Mouse (Mus musculus): Measurements from ENCODE around the gene Gm20479. TPM values are rescaled to one million over a fixed set of nuclear protein-coding genes. Genes with fewer than 3 reads are reported as not detected.
A peak's percentile ranks its signal among the peaks of the same experiment; 100 is the strongest.

The Gm20479 gene
- polyA plus RNA-seq, 1 experiment from 2014 or later, result not detected

DNA sequence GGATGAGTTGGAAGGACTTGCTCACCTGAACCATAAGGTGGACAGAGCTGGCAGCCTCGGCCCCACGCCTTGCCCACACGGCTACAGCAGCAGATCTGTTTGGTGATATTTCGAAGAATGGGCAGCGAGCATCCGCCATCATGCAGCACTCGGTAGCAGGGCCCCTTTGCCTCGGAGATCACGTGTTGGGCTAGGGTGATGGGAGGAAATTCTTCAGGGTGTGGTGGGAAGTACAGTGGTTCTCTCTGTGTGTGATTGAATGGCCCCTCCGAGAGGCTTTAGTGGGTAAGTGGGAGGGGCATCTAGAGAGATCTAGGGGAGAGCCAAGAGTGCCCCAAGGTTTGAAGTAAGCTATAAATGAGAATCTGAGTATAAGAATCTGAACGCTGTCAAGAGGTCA is 29.1 kb downstream of the Gm20479 start:
- Histone ChIP-seq H3K36me3 (ENCODE audit: control insufficient read depth, insufficient read depth, low read length) (no peaks in the 10 kb centered on the region), H3K9me3 (ENCODE audit: control insufficient read depth, low read length) (no peaks in the 10 kb centered on the region), H3K9ac (ENCODE audit: low read length) (no peak overlapping the region), H3K27me3 (ENCODE audit: control insufficient read depth, insufficient read depth, low read length) (peaks cover 83% of the 10 kb centered on the region), H3K4me2 (no peak overlapping the region), H3K4me1 (ENCODE audit: control insufficient read depth, insufficient read depth, low read length) (peaks cover 21% of the 10 kb centered on the region), H3K4me3 (ENCODE audit: low read depth, low read length) (no peak overlapping the region), H3K27ac (ENCODE audit: low read depth, low read length) (no peak overlapping the region)
- ATAC-seq (ENCODE audit: low FRiP score) (no peak), DNase-seq (ENCODE audit: low spot score, missing footprints) (no peak)
- 81% methylated on average over 11 of the region's 11 CpGs for WGBS

DNA sequence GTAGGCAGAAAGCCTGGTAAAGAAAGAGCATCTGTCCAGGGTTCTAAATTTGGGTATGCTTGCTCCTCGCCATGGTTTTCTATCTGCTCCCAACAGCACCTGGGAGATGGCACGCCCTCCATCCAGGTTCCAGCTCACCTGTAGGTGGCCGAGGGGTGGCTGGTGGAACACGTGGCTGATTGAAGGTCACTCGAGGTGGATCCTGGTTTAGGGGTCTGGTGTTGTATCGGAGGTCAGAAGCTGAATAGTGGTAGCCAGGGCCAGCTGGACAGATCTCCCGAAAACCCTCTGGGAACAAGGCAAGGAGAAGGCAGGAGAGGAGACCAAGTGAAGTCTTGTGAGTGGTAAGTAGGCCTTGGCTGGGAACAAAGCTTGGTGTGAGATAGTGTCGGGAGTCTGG is 29.7 kb downstream of the Gm20479 start:
- WGBS, result 90% methylated on average over 8 of the region's 8 CpGs
- H3K9me3 ChIP-seq (ENCODE audit: control insufficient read depth, low read length), result no peaks in the 10 kb centered on the region
- DNase-seq (ENCODE audit: low spot score, missing footprints) (no peak), ATAC-seq (ENCODE audit: low FRiP score) (no peak)
- no peak overlapping the region for H3K9ac ChIP-seq (ENCODE audit: low read length)
- no peaks in the 10 kb centered on the region for H3K36me3 ChIP-seq (ENCODE audit: control insufficient read depth, insufficient read depth, low read length)
- no peak overlapping the region for H3K4me2 ChIP-seq
- no peak overlapping the region for H3K27ac ChIP-seq (ENCODE audit: low read depth, low read length)
- H3K4me3 ChIP-seq (ENCODE audit: low read depth, low read length), result no peak overlapping the region
- H3K27me3 ChIP-seq (ENCODE audit: control insufficient read depth, insufficient read depth, low read length), result peaks cover 78% of the 10 kb centered on the region
- H3K4me1 ChIP-seq (ENCODE audit: control insufficient read depth, insufficient read depth, low read length), result peaks cover 14% of the 10 kb centered on the region

DNA sequence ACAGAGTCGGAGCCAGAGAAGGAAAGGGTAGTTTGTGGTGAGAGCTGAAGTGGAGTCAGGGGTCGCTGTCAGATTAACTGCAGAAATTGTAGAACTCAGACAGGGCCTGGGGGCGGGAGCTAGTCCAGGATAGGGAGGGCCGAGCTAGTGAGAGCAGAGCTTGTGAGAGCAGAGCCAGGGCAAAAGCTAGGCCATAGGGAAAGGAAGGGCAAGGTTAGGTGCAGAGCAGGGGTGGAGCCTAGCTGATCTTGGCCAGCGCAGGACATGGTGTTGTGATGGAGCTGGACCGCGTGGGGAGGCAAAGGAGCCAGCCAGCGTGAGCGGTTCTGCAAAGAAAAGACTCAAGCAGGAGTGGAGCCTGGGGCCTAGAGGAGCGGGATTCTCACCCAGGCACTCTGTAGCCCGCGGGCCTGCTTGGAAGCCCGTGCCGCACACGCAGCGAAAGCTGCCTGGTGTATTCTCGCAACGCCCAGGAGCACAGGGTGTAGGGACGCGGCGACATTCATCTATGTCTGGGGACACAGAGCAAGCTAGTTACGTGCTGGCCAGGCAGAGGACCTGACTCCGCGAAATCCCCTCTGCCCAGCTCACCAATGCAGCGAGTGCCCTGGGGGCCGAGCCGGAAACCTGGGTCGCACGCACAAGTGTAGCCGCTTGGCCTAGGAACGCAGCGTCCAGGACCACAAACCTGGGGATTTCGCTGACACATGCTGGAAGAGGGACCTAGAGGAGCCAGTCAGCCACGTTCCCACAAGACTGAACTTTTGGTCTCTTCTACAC is 30.9 kb downstream of the Gm20479 start:
- H3K9ac ChIP-seq (ENCODE audit: low read length), result no peak overlapping the region
- peaks cover 66% of the 10 kb centered on the region for H3K27me3 ChIP-seq (ENCODE audit: control insufficient read depth, insufficient read depth, low read length)
- 19% methylated on average over 34 of the region's 34 CpGs for WGBS
- peak overlapping the region; percentile 44; the same call in 1 of the 2 replicates for H3K4me2 ChIP-seq
- ATAC-seq (ENCODE audit: low FRiP score) (no peak), DNase-seq (ENCODE audit: low spot score, missing footprints) (peak; percentile 87)
- peaks cover 11% of the 10 kb centered on the region for H3K4me1 ChIP-seq (ENCODE audit: control insufficient read depth, insufficient read depth, low read length)
- peak overlapping the region; percentile 25; the same call in 1 of the 2 replicates for H3K4me3 ChIP-seq (ENCODE audit: low read depth, low read length)
- H3K27ac ChIP-seq (ENCODE audit: low read depth, low read length), result no peak overlapping the region
- no peaks in the 10 kb centered on the region for H3K9me3 ChIP-seq (ENCODE audit: control insufficient read depth, low read length)
- H3K36me3 ChIP-seq (ENCODE audit: control insufficient read depth, insufficient read depth, low read length), result no peaks in the 10 kb centered on the region

DNA sequence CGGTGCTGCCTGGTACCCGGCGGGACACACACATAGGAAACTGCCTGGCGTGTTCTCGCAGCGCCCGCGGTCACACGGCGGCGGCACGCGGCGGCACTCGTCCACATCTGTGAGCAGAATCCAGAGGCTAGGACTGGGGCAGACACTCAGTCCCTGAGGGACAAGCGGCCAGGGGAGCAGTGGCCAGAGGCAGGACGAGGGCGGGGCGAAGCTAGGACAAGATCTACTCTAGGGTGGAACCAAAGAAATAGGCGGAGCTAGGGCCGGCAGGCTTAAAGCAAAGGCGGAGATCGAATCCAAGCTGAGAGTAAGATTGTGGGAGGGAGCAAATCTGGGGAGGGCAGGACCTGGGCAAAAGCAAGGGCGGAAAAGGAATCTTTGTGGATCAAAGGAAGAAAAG is 31.5 kb downstream of the Gm20479 start:
- peak; percentile 91 for DNase-seq (ENCODE audit: low spot score, missing footprints)
- H3K9me3 ChIP-seq (ENCODE audit: control insufficient read depth, low read length), result no peaks in the 10 kb centered on the region
- no peaks in the 10 kb centered on the region for H3K36me3 ChIP-seq (ENCODE audit: control insufficient read depth, insufficient read depth, low read length)
- peak overlapping the region; percentile 44 for H3K4me2 ChIP-seq
- ATAC-seq (ENCODE audit: low FRiP score), result peak; percentile 43
- no peak overlapping the region for H3K27ac ChIP-seq (ENCODE audit: low read depth, low read length)
- 1% methylated on average over 24 of the region's 24 CpGs for WGBS
- peaks cover 7% of the 10 kb centered on the region for H3K4me1 ChIP-seq (ENCODE audit: control insufficient read depth, insufficient read depth, low read length)
- H3K4me3 ChIP-seq (ENCODE audit: low read depth, low read length), result peak overlapping the region; percentile 25
- H3K27me3 ChIP-seq (ENCODE audit: control insufficient read depth, insufficient read depth, low read length), result peaks cover 60% of the 10 kb centered on the region
- no peak overlapping the region for H3K9ac ChIP-seq (ENCODE audit: low read length)

DNA sequence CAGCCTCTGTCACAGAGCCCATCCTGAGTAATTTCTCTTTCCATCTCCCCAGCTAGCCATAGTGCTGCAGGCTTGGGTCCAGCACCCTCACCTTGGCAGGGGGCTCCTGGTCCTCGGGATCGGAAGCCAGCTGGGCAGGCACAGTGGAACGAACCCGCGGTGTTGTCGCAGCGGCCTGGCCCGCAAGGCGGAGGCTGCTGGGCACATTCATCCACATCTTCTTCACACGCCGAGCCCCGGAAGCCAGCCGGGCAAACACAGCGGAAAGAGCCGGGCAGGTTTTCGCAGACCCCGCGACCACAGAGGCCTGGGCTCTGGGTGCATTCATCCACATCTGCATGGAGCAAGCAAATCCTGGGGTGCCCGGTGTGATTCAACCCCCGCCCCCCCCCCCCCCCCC is 32.3 kb downstream of the Gm20479 start:
- DNase-seq (ENCODE audit: low spot score, missing footprints), result peak; percentile 82
- WGBS, result 53% methylated on average over 18 of the region's 20 CpGs
- H3K9ac ChIP-seq (ENCODE audit: low read length), result no peak overlapping the region
- H3K27ac ChIP-seq (ENCODE audit: low read depth, low read length), result no peak overlapping the region
- H3K4me2 ChIP-seq, result no peak overlapping the region
- H3K4me1 ChIP-seq (ENCODE audit: control insufficient read depth, insufficient read depth, low read length), result peaks cover 4% of the 10 kb centered on the region
- H3K9me3 ChIP-seq (ENCODE audit: control insufficient read depth, low read length), result no peaks in the 10 kb centered on the region
- H3K36me3 ChIP-seq (ENCODE audit: control insufficient read depth, insufficient read depth, low read length), result no peaks in the 10 kb centered on the region
- no peak for ATAC-seq (ENCODE audit: low FRiP score)
- H3K4me3 ChIP-seq (ENCODE audit: low read depth, low read length), result no peak overlapping the region
- H3K27me3 ChIP-seq (ENCODE audit: control insufficient read depth, insufficient read depth, low read length), result peaks cover 53% of the 10 kb centered on the region

DNA sequence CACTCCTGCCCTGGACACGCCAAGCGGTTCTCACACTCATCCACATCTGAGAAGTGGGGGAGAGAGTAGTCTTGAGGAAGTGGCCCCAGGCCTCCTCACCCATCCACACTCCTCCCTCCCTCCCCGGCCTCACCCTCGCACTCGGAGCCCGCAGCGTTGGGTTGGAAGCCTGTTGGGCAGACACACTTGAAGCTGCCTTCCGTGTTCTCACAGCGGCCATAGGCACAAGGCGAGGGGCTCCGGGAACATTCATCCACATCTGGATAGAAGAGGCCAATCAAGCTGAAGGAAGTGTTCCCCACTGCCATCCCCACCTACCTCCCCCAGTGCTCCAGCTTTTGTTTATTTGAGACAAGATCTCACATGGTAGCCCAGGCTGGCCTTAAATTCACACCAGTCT is 33.1 kb downstream of the Gm20479 start:
- ATAC-seq (ENCODE audit: low FRiP score), result no peak
- WGBS, result 94% methylated on average over 11 of the region's 11 CpGs
- H3K9me3 ChIP-seq (ENCODE audit: control insufficient read depth, low read length), result no peaks in the 10 kb centered on the region
- DNase-seq (ENCODE audit: low spot score, missing footprints), result no peak
- no peak overlapping the region for H3K4me2 ChIP-seq
- peaks cover under 1% of the 10 kb centered on the region for H3K4me1 ChIP-seq (ENCODE audit: control insufficient read depth, insufficient read depth, low read length)
- H3K4me3 ChIP-seq (ENCODE audit: low read depth, low read length), result no peak overlapping the region
- H3K9ac ChIP-seq (ENCODE audit: low read length), result no peak overlapping the region
- H3K36me3 ChIP-seq (ENCODE audit: control insufficient read depth, insufficient read depth, low read length), result no peaks in the 10 kb centered on the region
- H3K27me3 ChIP-seq (ENCODE audit: control insufficient read depth, insufficient read depth, low read length), result peaks cover 45% of the 10 kb centered on the region
- no peak overlapping the region for H3K27ac ChIP-seq (ENCODE audit: low read depth, low read length)

DNA sequence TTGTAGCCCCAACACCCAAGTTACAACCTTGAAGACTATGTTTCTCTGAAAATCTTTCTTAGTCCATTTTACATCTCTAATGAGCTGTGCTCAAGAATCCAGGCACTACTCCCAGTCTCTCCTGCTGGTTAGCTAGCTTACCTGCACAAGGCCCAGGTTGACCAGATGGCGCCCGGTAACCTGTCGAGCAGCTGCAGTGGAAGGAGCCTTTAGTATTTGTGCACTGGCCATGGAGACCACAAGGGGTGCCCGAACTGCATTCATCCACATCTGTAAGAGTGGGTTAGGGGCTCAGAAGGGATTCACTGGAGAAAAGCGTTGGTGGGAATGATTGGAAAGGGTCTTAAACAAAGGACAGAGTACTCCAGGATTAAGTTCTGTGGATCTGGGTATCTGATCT is 34.2 kb downstream of the Gm20479 start:
- Histone ChIP-seq H3K4me1 (ENCODE audit: control insufficient read depth, insufficient read depth, low read length) (no peaks in the 10 kb centered on the region; the same call in none of the 2 replicates), H3K27ac (ENCODE audit: low read depth, low read length) (no peak overlapping the region), H3K4me3 (ENCODE audit: low read depth, low read length) (no peak overlapping the region), H3K9ac (ENCODE audit: low read length) (no peak overlapping the region), H3K27me3 (ENCODE audit: control insufficient read depth, insufficient read depth, low read length) (peaks cover 33% of the 10 kb centered on the region), H3K9me3 (ENCODE audit: control insufficient read depth, low read length) (no peaks in the 10 kb centered on the region), H3K4me2 (no peak overlapping the region), H3K36me3 (ENCODE audit: control insufficient read depth, insufficient read depth, low read length) (no peaks in the 10 kb centered on the region)
- no peak for ATAC-seq (ENCODE audit: low FRiP score)
- 87% methylated on average over 5 of the region's 5 CpGs for WGBS
- DNase-seq (ENCODE audit: low spot score, missing footprints), result no peak

DNA sequence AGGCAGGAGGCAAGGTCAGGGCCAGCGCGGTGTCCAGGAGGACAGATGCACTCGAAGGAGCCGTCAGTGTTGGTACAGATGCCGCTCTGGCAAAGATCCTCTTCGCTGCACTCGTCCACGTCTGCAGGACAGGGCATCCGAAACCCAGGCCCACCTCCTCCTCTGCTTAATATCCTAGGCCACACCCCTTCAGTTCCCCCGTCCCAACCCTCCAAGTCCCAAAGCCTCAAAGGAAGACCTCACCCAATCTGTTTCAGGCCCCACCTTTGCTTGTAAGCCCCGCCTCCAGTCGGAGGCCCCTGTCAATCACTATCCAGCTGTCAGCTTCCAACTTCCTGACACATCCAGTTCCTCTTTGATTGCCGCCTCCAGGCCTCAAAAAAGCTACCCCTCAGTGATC is 34.9 kb downstream of the Gm20479 start:
- Histone ChIP-seq H3K27me3 (ENCODE audit: control insufficient read depth, insufficient read depth, low read length) (peaks cover 27% of the 10 kb centered on the region), H3K9me3 (ENCODE audit: control insufficient read depth, low read length) (no peaks in the 10 kb centered on the region), H3K4me3 (ENCODE audit: low read depth, low read length) (no peak overlapping the region), H3K36me3 (ENCODE audit: control insufficient read depth, insufficient read depth, low read length) (no peaks in the 10 kb centered on the region), H3K27ac (ENCODE audit: low read depth, low read length) (no peak overlapping the region), H3K9ac (ENCODE audit: low read length) (no peak overlapping the region), H3K4me2 (no peak overlapping the region), H3K4me1 (ENCODE audit: control insufficient read depth, insufficient read depth, low read length) (no peaks in the 10 kb centered on the region; the same call in none of the 2 replicates)
- no peak for DNase-seq (ENCODE audit: low spot score, missing footprints)
- ATAC-seq (ENCODE audit: low FRiP score), result no peak
- 14% methylated on average over 13 of the region's 13 CpGs for WGBS

DNA sequence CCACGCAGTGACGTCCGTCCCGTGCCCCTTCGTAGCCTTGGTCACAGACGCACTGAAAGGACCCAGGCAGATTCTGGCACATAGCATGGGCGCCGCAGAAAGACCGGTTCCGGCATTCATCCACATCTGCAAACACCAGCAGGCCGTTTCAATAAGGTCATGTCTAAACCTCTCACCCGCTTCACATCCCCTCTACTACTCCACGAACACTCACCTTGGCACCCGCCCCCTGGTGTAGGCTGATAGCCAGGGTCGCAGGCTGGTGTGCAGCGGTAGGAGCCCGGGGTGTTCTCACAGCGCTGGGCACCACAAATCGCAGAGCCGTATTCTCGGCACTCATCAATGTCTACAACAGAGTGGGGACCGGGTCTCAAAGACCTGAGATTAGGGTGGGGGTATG is 37.8 kb downstream of the Gm20479 start:
- Histone ChIP-seq H3K27me3 (ENCODE audit: control insufficient read depth, insufficient read depth, low read length) (peaks cover 4% of the 10 kb centered on the region), H3K9ac (ENCODE audit: low read length) (no peak overlapping the region), H3K4me3 (ENCODE audit: low read depth, low read length) (no peak overlapping the region), H3K27ac (ENCODE audit: low read depth, low read length) (no peak overlapping the region), H3K36me3 (ENCODE audit: control insufficient read depth, insufficient read depth, low read length) (no peaks in the 10 kb centered on the region), H3K9me3 (ENCODE audit: control insufficient read depth, low read length) (no peaks in the 10 kb centered on the region), H3K4me2 (no peak overlapping the region), H3K4me1 (ENCODE audit: control insufficient read depth, insufficient read depth, low read length) (no peaks in the 10 kb centered on the region; the same call in 1 of the 2 replicates)
- ATAC-seq (ENCODE audit: low FRiP score) (no peak), DNase-seq (ENCODE audit: low spot score, missing footprints) (no peak)
- WGBS, result 91% methylated on average over 22 of the region's 22 CpGs
